Mouse (Mus musculus) lung, embryonic 15.5 days (tissue): ENCODE data around the gene Th. TPM values are rescaled to one million over a fixed set of nuclear protein-coding genes. Genes with fewer than 3 reads are reported as not detected.

Experiments
- polyA plus RNA-seq: library from polyadenylated mRNA; unstranded; fragments of >200 nt; fragmentation: Nextera tagmentation; extraction: Ambion mirVana; gene quantifications from 2 replicates; pipeline ENCODE4 v1.2.1, GENCODE M21; 2015

Gene Th
- polyA plus RNA-seq, 1 experiment from 2014 or later = 2.6 TPM

Other genes with a start within 250 kb of the Th start
- gene Ins2, start 187.7 kb downstream of the Th start, polyA plus RNA-seq = not detected in 2 replicates
- gene Ascl2, start 38.1 kb upstream of the Th start, polyA plus RNA-seq = 3.4 and 3.5 TPM in 2 replicates
- gene Tspan32, start 73.9 kb upstream of the Th start, polyA plus RNA-seq = 1.9 and 2.8 TPM in 2 replicates
- gene Cd81, start 121.6 kb upstream of the Th start, polyA plus RNA-seq = 694 and 720 TPM in 2 replicates
- 105 and 107 TPM in 2 replicates for gene Tssc4, start 138.1 kb upstream of the Th start, polyA plus RNA-seq
- gene Trpm5, start 163.5 kb upstream of the Th start, polyA plus RNA-seq = 4.4 and 4.5 TPM in 2 replicates
- 5.5 and 6.0 TPM in 2 replicates for gene Kcnq1, start 175.2 kb upstream of the Th start, polyA plus RNA-seq